Mouse (Mus musculus) heart, adult 2 months (tissue): ENCODE measurements around the gene Meioc. TPM values are rescaled to one million over a fixed set of nuclear protein-coding genes. Genes with fewer than 3 reads are reported as not detected.

ENCODE experiments used
- DNase-seq, 2 experiments: peaks; one replicate each; pipeline ENCODE4 v3.0.0; 2021
- H3K27ac ChIP-seq: fragments of 200-600 bp; 2 replicates; pipeline ENCODE4 v1.8.1; 2022
- H3K27me3 ChIP-seq: fragments of 200-500 bp; 2 replicates; pipeline ENCODE4 v1.6.1; 2012; ENCODE audit warnings: mild to moderate bottlenecking, low read length, inconsistent platforms, mixed read lengths; ENCODE audit not compliant: control insufficient read depth, insufficient read depth
- H3K36me3 ChIP-seq: fragments of 200-500 bp; 2 replicates; pipeline ENCODE4 v1.6.1; 2012; ENCODE audit warnings: low read length, inconsistent platforms; ENCODE audit not compliant: control insufficient read depth, insufficient read depth
- H3K4me1 ChIP-seq: fragments of 200-500 bp; 2 replicates; pipeline ENCODE4 v1.6.1; 2011; ENCODE audit warnings: low read length; ENCODE audit not compliant: control insufficient read depth, insufficient read depth
- H3K4me3 ChIP-seq: fragments of 200-600 bp; 2 replicates; pipeline ENCODE4 v1.8.1; 2022
- H3K79me2 ChIP-seq: fragments of 200-500 bp; replicated peaks from 2 replicates; pipeline ENCODE4 v1.6.1; 2012; ENCODE audit warnings: mild to moderate bottlenecking, inconsistent platforms, low read length, moderate library complexity, mixed read lengths; ENCODE audit not compliant: control insufficient read depth, insufficient read depth
- H3K9ac ChIP-seq: fragments of 200-500 bp; 2 replicates; pipeline ENCODE4 v1.6.1; 2012; ENCODE audit warnings: low read depth, mild to moderate bottlenecking, control low read depth, inconsistent platforms, low read length, mixed read lengths
- CTCF ChIP-seq: fragments of 200-600 bp; IDR thresholded peaks from 2 replicates; pipeline ENCODE4 v1.8.1; 2022; ENCODE audit warnings: antibody characterized with exemption, mild to moderate bottlenecking, moderate library complexity
- EP300 ChIP-seq: fragments of 200-500 bp; IDR thresholded peaks from 2 replicates; pipeline ENCODE4 v1.6.1; 2011; ENCODE audit warnings: low read depth, low read length, control low read depth; ENCODE audit not compliant: insufficient read depth
- POLR2A ChIP-seq: fragments of 200-500 bp; IDR thresholded peaks from 2 replicates; pipeline ENCODE4 v1.6.1; 2011; ENCODE audit warnings: mild to moderate bottlenecking, low read depth, low read length, control low read depth; ENCODE audit not compliant: insufficient read depth
- WGBS: fragments of 180-500 bp; shearing (Covaris S2); methylation state at CpG from one replicate; pipeline ENCODE4 v1.1.7; 2018; 5-methylcytosine and 5-hydroxymethylcytosine counted together
- intact Hi-C: fragments of 180-260 bp; cut with DNase I; formaldehyde crosslinking; loops from one replicate; pipeline ENCODE4 v1.15.1; 2025
- polyA plus RNA-seq: library from polyadenylated mRNA; depleted of rRNA; stranded (reverse); fragments of >200 nt; gene quantifications from 2 replicates; pipeline ENCODE4 v1.2.3, GENCODE M21; 2012
- total RNA-seq, 2 experiments: library from RNA; stranded (reverse); gene quantifications; 2 replicates each; pipeline ENCODE4 v1.2.3; 2021

Meioc gene
- total and polyA plus RNA-seq, 3 experiments = not detected

DNA sequence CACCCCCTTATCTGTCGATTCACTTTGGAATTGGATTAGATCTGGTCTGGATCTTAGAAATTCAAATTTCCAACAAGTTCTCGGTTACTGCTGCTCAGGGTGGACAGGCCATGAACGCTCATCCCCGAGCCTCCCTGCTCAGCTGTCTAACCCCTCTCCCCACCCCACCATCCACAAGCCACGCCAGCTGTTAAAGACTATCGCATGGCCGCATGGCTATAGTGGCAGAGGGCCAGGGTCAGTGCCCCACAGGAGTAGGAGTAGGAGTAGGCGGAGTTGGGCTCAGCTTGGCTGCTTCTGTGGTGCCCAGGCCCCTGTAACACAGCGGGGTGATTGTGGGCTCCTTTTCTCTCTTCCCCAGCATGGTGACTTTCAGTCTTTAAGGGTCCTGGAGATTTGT is 35.0 kb upstream of the Meioc start:
- DNase-seq = no peak
- H3K79me2 ChIP-seq = no peaks in the 10 kb centered on the region
- no peak overlapping the region for H3K4me3 ChIP-seq
- TF ChIP-seq POLR2A (no peak), EP300 (no peak), CTCF (no peak)
- no peaks in the 10 kb centered on the region for H3K36me3 ChIP-seq
- 64% methylated on average over 9 of the region's 9 CpGs for WGBS
- H3K9ac ChIP-seq = no peak overlapping the region
- intact Hi-C loops = no loop called here
- no peak overlapping the region for H3K27ac ChIP-seq
- H3K4me1 ChIP-seq = no peaks in the 10 kb centered on the region
- H3K27me3 ChIP-seq = no peaks in the 10 kb centered on the region

DNA sequence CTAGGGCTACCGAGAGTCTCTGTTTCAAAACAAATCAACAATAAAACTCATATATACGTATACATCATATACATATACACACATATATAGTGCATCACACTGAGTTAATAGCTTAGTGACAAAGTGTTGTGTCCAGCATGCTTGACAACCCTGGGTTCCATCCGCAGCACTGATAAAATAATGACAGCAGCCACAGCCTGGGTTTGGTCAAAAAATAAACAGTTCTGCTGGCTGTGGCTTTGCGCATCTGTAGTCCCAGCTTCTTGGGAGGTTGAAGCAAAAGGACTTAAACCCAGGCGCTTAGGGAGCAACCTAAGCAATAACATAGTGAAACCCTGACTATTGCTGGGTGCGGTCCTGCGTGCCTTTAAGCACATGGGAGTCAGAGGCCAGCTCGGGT is 34.1 kb upstream of the Meioc start:
- intact Hi-C loops = no loop called here
- WGBS = 68% methylated on average over 8 of the region's 8 CpGs

DNA sequence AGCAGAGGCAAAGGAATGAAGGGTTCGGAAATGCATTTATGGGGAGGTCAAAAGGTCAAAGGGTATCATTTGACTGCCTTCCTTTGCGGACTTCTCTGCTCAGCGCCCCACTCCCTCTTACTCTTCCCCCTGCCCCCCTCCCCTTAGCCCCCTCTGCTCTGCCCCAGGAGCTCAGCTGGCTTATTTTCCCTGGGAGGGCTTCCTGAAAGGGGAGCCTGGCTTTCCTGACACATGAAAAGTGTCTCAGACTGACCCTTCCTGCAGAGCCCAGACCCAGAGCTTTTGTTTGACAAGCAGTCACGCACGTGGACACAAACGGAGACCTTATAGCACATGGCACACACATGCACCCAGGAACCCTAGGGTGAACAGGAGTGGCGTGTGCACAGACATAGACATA is 32.8 kb upstream of the Meioc start:
- TF ChIP-seq EP300 = no peak
- TF ChIP-seq CTCF = no peak
- TF ChIP-seq POLR2A = no peak
- Histone ChIP-seq H3K36me3 (no peaks in the 10 kb centered on the region), H3K79me2 (no peaks in the 10 kb centered on the region), H3K9ac (no peak overlapping the region), H3K27ac (no peak overlapping the region), H3K27me3 (no peaks in the 10 kb centered on the region), H3K4me3 (no peak overlapping the region), H3K4me1 (no peaks in the 10 kb centered on the region)
- whole genome bisulfite sequencing = 55% methylated on average over 7 of the region's 7 CpGs
- intact Hi-C loops = no loop called here
- no peak for DNase-seq

More for the DNA sequence above, 34.1 kb upstream of the Meioc start:
- no peak for DNase-seq
- H3K4me1 ChIP-seq = no peaks in the 10 kb centered on the region
- H3K27me3 ChIP-seq = no peaks in the 10 kb centered on the region
- no peaks in the 10 kb centered on the region for H3K36me3 ChIP-seq
- H3K4me3 ChIP-seq = no peak overlapping the region
- H3K9ac ChIP-seq = no peak overlapping the region
- no peaks in the 10 kb centered on the region for H3K79me2 ChIP-seq
- H3K27ac ChIP-seq = no peak overlapping the region
- TF ChIP-seq EP300 (no peak), CTCF (no peak)

DNA sequence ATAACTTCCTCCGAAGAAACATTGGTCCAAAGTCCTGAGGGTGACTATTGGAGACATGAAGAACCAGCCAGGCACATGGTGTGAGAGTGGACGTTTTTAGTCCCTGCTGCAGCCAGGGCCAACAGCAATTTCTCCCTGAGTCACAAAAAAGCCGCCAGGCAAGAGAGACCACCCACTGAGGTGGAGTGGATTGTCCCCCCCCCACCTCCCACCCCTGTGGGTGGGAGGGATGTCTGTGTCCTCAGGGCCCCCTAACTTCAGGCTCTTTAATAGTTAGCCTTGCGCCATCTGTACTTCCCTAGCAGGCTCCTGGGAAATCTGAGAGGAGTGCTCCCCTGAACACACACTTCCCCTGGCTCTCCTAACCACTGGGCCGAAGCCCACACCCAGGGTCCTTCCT is 32.3 kb upstream of the Meioc start:
- Histone ChIP-seq H3K79me2 (no peaks in the 10 kb centered on the region), H3K9ac (no peak overlapping the region), H3K27me3 (no peaks in the 10 kb centered on the region), H3K4me1 (no peaks in the 10 kb centered on the region), H3K27ac (no peak overlapping the region), H3K4me3 (no peak overlapping the region), H3K36me3 (no peaks in the 10 kb centered on the region)
- intact Hi-C loops = no loop called here
- no peak for DNase-seq
- WGBS = 70% methylated on average over 5 of the region's 5 CpGs
- no peak for TF ChIP-seq POLR2A
- no peak for TF ChIP-seq EP300
- no peak for TF ChIP-seq CTCF

DNA sequence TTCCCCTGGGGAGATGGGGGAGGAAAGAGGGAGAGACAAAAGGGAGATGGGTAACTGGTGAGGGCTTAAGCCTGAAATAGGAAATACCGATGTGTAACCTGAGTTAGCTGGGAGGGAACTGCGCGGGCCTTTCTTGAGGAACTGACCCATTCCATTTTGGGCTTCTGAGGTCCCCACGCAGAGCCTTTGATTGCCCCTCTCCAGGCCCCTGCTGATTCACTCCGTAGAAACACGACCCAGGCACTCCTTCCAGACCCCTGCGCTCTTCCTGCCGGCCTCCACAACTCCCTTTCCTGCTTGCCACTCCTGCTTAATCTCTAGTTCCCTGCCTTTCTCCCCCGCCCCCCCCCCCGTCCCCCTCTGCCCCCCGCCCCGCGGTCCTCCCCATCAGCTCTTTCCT is 30.8 kb upstream of the Meioc start:
- Histone ChIP-seq H3K79me2 (no peaks in the 10 kb centered on the region), H3K27me3 (no peaks in the 10 kb centered on the region), H3K36me3 (no peaks in the 10 kb centered on the region), H3K4me3 (no peak overlapping the region), H3K4me1 (no peaks in the 10 kb centered on the region), H3K9ac (no peak overlapping the region), H3K27ac (no peak overlapping the region)
- DNase-seq = no peak
- 17% methylated on average over 12 of the region's 13 CpGs for whole genome bisulfite sequencing
- intact Hi-C loops = no loop called here
- TF ChIP-seq EP300 (no peak), CTCF (no peak), POLR2A (no peak)

DNA sequence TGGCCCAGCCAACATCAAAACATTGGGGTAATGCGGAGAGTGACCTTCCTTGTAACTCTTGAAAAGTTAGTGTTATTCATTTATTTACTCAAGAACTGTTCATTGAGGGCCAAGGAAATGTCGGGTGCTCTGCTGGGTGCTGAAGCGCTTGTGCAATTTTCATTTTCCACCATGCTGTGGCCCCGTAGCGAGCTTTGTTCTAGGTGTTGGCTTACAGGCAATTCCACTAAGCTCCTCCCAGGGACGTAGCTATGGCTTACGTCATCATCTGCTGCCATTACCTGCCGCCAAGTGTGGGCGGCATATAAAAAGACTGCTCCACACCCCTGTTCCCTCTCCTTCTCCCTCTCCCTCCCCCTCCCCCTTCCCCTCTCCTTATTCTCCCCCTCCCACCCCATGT is 30.1 kb upstream of the Meioc start:
- intact Hi-C loops = no loop called here
- Histone ChIP-seq H3K36me3 (no peaks in the 10 kb centered on the region), H3K9ac (no peak overlapping the region), H3K79me2 (no peaks in the 10 kb centered on the region), H3K27me3 (no peaks in the 10 kb centered on the region), H3K27ac (no peak overlapping the region), H3K4me1 (no peaks in the 10 kb centered on the region), H3K4me3 (no peak overlapping the region)
- 40% methylated on average over 9 of the region's 9 CpGs for WGBS
- TF ChIP-seq EP300 (no peak), CTCF (no peak), POLR2A (no peak)
- DNase-seq = no peak
